Mouse (Mus musculus) left cerebral cortex, postnatal 14 days (tissue): ENCODE measurements at regions not wholly inside any gene's neighbourhood (a gene's known extent, or its start where the extent isn't known, plus 50 kb on each side); places are given as distances from the start of the nearest gene placed in this dataset.
"Not testable (repeated sequence)": the region's sequence is repeated elsewhere in the genome, so short reads cannot be mapped to it uniquely, and the experiment has no call there.

Source experiments
- DNase-seq, 2 experiments: peaks; one replicate each; pipeline ENCODE4 v3.0.0; 2021 to 2022; ENCODE audit warnings: low spot score in 2 of 2, mixed read lengths in 1 of 2
- intact Hi-C: fragments of 180-260 bp; cut with DNase I; formaldehyde crosslinking; loops from one replicate; pipeline ENCODE4 v1.15.1; 2025

DNA sequence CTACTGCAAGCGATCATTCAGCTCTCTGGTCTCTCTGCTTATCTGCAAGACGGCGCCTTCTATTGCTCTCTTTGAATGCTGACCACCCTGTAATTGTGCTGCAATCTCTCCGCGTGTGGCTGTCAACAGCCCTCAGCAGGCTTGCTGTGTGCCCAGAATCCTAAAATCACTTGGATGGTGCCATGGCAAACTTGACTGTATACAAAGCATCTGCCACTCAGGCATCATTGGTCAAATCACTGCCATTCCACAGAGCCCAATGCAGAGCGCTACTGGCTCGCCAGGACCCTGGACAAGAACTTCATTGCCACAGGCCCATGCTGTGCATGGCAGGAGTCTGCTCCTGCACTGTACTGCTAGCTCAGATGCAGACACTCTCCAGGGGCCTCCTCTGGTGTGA is 142.3 kb upstream of the Tas2r119 start:
- no peak for DNase-seq
- intact Hi-C loops = no loop called here

- intact Hi-C loops = no loop called here
- DNase-seq = no peak
Observed at GRCm38 (mm10) chr15:32041764-32042163, 135.3 kb upstream of the Tas2r119 start.

GRCm38 (mm10) chr15:32042173-32042572 is 134.9 kb upstream of the Tas2r119 start:
- intact Hi-C loops = no loop called here
- DNase-seq = no peak

GRCm38 (mm10) chr15:32042589-32042988 is 134.5 kb upstream of the Tas2r119 start:
- intact Hi-C loops = no loop called here
- DNase-seq = no peak

DNA sequence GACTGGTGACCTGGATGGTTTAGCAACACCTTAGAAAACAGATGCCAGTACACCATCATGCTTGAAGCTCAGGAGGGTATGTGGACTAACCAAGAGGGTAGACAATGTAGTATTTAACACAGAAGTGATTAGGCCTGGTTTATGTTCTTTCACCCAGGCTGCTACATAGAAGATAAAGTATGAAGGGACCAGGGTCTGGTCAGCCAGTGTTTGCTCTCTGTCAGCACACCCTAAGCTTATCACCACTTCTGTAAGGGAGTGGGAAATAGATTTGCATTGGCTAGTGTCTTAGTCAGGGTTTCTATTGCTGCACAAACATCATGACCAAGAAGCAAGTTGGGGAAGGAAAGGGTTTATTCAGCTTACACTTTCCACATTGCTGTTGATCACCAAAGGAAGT is 133.9 kb upstream of the Tas2r119 start:
- no peak for DNase-seq
- intact Hi-C loops = no loop called here

DNA sequence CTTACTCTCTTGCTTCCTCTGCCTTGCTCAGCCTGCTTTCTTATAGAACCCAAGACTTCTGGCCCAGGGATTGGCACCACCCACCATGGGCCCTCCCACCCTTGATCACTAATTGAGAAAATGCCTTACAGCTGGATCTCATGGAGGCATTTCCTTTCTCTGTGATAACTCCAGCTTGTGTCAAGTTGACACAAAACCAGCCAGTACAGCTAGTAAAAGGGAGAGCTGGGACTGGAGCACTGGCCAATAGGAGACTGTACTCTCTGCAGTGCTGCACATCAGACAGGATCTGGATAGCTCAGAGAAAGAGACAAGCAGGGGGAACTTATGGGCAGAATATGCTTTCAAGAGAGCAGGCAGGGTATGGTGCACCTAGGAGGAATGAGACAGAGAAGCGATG is 133.4 kb upstream of the Tas2r119 start:
- DNase-seq, intact Hi-C loops: not testable (repeated sequence)

- no peak for DNase-seq
- intact Hi-C loops = no loop called here
Observed at GRCm38 (mm10) chr15:32048836-32049235, 128.3 kb upstream of the Tas2r119 start.

DNA sequence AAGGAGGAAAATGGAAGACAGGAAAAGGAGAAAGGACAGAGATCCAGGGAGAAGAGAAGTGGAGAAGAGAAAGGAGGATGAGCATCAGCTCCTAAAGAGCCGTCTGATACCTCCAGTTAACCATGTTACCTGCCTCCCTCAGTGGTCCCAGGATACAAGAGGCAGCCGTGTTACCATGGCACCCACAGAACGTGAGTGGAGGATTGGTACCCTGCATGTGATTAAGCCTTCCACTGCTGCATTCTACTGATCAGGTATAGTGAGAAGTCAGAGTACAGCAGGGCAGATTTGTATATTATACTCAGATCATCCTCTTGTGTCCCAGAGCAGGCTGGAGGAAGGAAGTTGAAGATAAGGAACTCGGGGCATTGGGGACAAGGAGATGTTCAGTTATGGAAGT is 115.5 kb upstream of the Tas2r119 start:
- intact Hi-C loops = no loop called here
- no peak for DNase-seq

DNA sequence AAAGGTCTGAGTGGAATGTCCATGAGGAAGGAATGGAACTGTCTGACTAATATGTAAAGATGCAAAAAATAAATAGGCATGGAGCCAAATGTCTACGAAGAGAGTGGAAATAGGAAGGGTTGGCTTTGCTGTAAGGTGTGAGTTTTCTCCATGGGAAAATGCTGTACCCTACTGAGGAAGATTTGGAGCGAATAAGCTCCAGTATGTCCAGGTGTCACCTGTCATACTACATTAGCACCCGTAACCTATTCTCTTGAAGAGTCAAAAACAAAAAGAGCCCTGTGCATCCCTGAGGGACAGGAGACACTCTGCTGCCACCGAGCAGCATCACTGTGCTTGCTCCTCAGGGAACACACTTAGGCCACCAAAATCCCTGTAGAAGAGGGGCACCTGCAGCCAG is 95.0 kb upstream of the Tas2r119 start:
- no peak for DNase-seq
- intact Hi-C loops = no loop called here

DNA sequence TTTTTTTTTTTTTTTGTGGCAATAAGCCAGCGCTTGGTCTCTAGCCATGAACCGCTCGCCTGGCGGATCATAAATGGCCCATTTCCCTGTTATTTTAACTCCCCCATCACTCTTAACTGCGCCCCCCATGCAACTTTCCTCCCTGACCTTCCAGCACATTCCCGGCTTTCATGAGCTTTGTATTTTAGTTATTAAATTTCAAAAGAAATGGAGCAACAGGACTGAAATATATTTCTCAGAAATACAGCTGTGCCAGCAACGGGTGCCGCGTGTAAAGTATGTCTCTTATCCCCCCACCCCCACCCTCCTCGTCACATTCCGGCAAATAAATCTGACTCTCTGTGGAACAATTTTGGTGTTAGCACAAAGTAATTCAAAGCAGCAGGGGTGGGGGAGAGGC is 83.2 kb upstream of the Tas2r119 start:
- intact Hi-C loops = no loop called here
- no peak for DNase-seq

DNA sequence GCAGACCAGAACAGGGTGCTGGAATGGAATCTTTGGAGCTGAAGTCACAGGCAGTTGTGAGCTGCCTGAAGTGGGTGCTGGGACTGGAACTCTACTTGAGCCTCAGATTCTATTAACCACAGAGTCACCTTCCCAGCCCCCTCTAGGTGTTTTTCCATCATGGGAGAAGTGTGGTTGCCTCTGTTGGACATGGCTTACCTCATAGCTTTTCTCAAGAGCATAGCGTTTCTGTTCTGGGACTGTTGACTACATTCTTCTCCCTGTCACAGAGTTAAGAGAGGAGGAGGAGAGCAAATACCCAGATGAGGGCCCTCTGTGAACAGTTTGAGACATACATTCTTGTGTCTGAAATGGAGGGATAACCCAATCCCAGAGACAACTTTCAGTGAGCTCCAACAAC is 81.5 kb upstream of the Tas2r119 start:
- intact Hi-C loops = no loop called here
- no peak for DNase-seq

DNA sequence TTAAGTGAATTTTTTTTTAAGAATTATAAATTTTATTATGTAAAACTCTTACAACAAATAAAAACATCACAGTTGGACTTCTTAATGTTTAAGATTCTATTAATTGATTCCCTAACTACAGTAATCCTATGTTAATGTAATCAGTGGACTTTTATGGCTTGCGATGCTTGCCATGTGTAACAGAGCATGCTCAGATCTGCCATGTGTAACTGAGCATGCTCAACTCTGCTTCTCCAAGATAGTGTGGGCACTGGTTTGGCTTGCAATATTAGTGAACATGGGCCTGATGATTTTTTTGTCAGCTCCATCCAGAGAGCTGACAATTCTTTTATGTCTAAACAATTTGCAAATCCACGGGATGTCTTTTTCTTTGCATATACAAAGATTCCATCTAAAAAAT is 66.4 kb upstream of the Tas2r119 start:
- DNase-seq = no peak
- intact Hi-C loops = no loop called here
